Mouse (Mus musculus): ENCODE measurements around the gene Slfn9. TPM values are rescaled to one million over a fixed set of nuclear protein-coding genes. Genes with fewer than 3 reads are reported as not detected.

Slfn9 gene
- polyA plus RNA-seq (2015; fragmentation: Nextera tagmentation; extraction: Ambion mirVana): 1.3 and 1.7 TPM in 2 replicates

GRCm38 (mm10) chr11:82991469-82992166, at the start of gene Slfn9:
TSS of gene Slfn9 (minus strand) at chr11:82991830.

DNA sequence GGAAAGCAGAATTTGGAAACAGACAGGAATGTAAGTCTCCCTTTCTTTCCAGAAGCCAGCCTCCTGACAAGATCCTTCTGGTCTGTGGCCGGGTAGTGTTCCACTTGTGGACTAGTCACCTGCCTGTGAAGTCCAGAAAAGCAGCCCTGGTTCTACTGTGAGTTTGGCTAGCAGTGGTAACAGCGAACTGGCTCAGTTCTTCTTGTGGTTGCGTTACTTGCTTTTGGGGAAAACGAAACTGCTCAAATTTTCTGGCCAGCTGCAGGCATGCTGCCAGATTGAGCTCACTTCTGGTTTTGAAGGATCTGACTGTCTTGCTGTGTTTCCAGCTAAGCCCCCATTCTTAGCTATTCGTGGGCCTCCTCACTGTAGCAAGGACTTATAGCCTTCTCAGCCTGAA, 29.0 kb upstream of the Slfn9 start, which contains the start of gene Slfn8:
Slfn8 (minus strand) TSS at position 190 of the 400 bp plus-strand sequence.

GRCm38 (mm10) chr11:82950736-82951481, 40.7 kb downstream of the Slfn9 start, which contains the start of gene Slfn5:
TSS of gene Slfn5 (plus strand) at chr11:82951349.

Small RNA genes within 50 kb of the gene (microRNA-seq; reads per million reads assigned to microRNA genes)
- gene Gm27598 (not detected), gene Mir7679 (not detected)

Other genes with a start within 250 kb of the Slfn9 start
- gene Cct6b, start 227.5 kb downstream of the Slfn9 start, polyA plus RNA-seq (2015; fragmentation: Nextera tagmentation; extraction: Ambion mirVana): 0.13 and 0.32 TPM in 2 replicates
- gene Zfp830, start 227.5 kb downstream of the Slfn9 start, polyA plus RNA-seq (2015; fragmentation: Nextera tagmentation; extraction: Ambion mirVana): 20.6 and 21.0 TPM in 2 replicates
- 10.6 and 11.6 TPM in 2 replicates for gene Lig3, start 210.7 kb downstream of the Slfn9 start, polyA plus RNA-seq (2015; fragmentation: Nextera tagmentation; extraction: Ambion mirVana)
- gene Rffl, start 120.6 kb downstream of the Slfn9 start, polyA plus RNA-seq (2015; fragmentation: Nextera tagmentation; extraction: Ambion mirVana): 3.2 and 4.4 TPM in 2 replicates
- 10.1 and 10.7 TPM in 2 replicates for gene Rad51d, start 101.2 kb downstream of the Slfn9 start, polyA plus RNA-seq (2015; fragmentation: Nextera tagmentation; extraction: Ambion mirVana)
- 0.18 and 0.51 TPM in 2 replicates for gene Fndc8, start 99.7 kb downstream of the Slfn9 start, polyA plus RNA-seq (2015; fragmentation: Nextera tagmentation; extraction: Ambion mirVana)
- gene Nle1, start 83.4 kb downstream of the Slfn9 start, polyA plus RNA-seq (2015; fragmentation: Nextera tagmentation; extraction: Ambion mirVana): 24.9 and 25.3 TPM in 2 replicates
- 1.9 and 2.0 TPM in 2 replicates for gene Unc45b, start 81.3 kb downstream of the Slfn9 start, polyA plus RNA-seq (2015; fragmentation: Nextera tagmentation; extraction: Ambion mirVana)
- gene Slfn5, start 40.5 kb downstream of the Slfn9 start, polyA plus RNA-seq (2015; fragmentation: Nextera tagmentation; extraction: Ambion mirVana): 2.7 and 3.5 TPM in 2 replicates
- 0.31 and 0.41 TPM in 2 replicates for gene Slfn8, start 29.0 kb upstream of the Slfn9 start, polyA plus RNA-seq (2015; fragmentation: Nextera tagmentation; extraction: Ambion mirVana)
- gene Slfn2, start 73.3 kb upstream of the Slfn9 start, polyA plus RNA-seq (2015; fragmentation: Nextera tagmentation; extraction: Ambion mirVana): 3.1 and 3.2 TPM in 2 replicates
- 0.13 TPM in 1 of 2 replicates, not detected in the other for gene Slfn1, start 125.0 kb upstream of the Slfn9 start, polyA plus RNA-seq (2015; fragmentation: Nextera tagmentation; extraction: Ambion mirVana)
- 0.09 and 0.22 TPM in 2 replicates for gene Slfn4, start 183.4 kb upstream of the Slfn9 start, polyA plus RNA-seq (2015; fragmentation: Nextera tagmentation; extraction: Ambion mirVana)
- 0.11 and 0.21 TPM in 2 replicates for gene Slfn3, start 199.5 kb upstream of the Slfn9 start, polyA plus RNA-seq (2015; fragmentation: Nextera tagmentation; extraction: Ambion mirVana)

Data from neural tube, postnatal 0 days (tissue).